Mouse (Mus musculus) CH12.LX (cell line): ENCODE data around the gene Zdhhc6.

Experiments used
- GABPA ChIP-seq: IDR thresholded peaks from 2 replicates; pipeline ENCODE4 v1.6.1; 2012; ENCODE audit warnings: low read depth, low read length, improper control_type of control experiment, inconsistent platforms; ENCODE audit not compliant: insufficient replicate concordance
- POLR2A ChIP-seq: IDR thresholded peaks from 2 replicates; pipeline ENCODE4 v1.6.1; 2011; ENCODE audit warnings: low read depth, mild to moderate bottlenecking, improper control_type of control experiment, low read length
- RCOR1 ChIP-seq: conservative IDR thresholded peaks from 2 replicates; pipeline ENCODE4 v1.6.1; 2012; ENCODE audit warnings: low read depth, mild to moderate bottlenecking, inconsistent platforms, low read length, improper control_type of control experiment
- TBP ChIP-seq: conservative IDR thresholded peaks from 2 replicates; pipeline ENCODE4 v1.6.1; 2011; ENCODE audit warnings: low read depth, low read length, improper control_type of control experiment

GRCm38 (mm10) chr19:55290621-55291270 lies 25.1 kb downstream of the Zdhhc6 start:
- TF ChIP-seq TBP (no peak), POLR2A (no peak), RCOR1 (no peak), GABPA (no peak)
